Mouse (Mus musculus) kidney, adult 2 months (tissue): ENCODE results near the gene Plekhg2.

Experiments used
- CTCF ChIP-seq: fragments of 200-500 bp; conservative IDR thresholded peaks from 2 replicates; pipeline ENCODE4 v1.5.1; 2011; ENCODE audit warnings: low read depth, mild to moderate bottlenecking, control low read depth, low read length, moderate library complexity, mixed read lengths; ENCODE audit not compliant: insufficient read depth, insufficient read length
- POLR2A ChIP-seq: fragments of 200-500 bp; IDR thresholded peaks from one replicate; pipeline ENCODE4 v1.6.1; 2011; ENCODE audit warnings: low read depth, low read length, control low read depth

- TF ChIP-seq CTCF (no peak), POLR2A (no peak)
Observed at GRCm38 (mm10) chr7:28401030-28401429, 28.6 kb upstream of the Plekhg2 start.
